Mouse (Mus musculus) hindlimb bud, embryonic 11.5 days (tissue): ENCODE measurements around the gene Fto.

Source experiments
- DNase-seq: peaks from one replicate; pipeline ENCODE4 v3.0.0-alpha.2; 2012; ENCODE audit warnings: low read depth, low spot score; ENCODE audit errors: extremely low spot score

The Fto gene

DNA sequence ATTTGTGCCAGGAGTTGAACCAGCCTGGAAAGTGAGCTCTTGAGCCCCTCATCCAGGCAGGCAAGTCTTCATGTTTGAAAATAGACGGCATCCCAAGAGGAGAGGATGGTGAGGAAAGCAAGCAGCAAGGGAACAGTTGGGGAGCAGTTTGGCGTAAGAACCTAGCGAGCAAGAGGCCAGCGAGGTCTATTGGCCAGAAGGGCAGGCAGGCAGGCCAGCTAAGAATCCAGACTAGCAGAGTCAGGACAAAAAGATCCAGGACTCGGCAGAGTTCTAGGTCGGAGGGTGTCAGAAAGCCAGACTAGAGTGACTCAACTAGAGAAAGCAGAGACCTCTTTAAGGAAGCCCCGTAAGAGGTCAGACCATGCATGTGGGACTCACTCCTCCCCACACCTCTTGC, 327.1 kb downstream of the Fto start:
- DNase-seq, result no peak

- DNase-seq, result no peak
Observed at GRCm38 (mm10) chr8:91645484-91645883, 332.2 kb downstream of the Fto start.

DNA sequence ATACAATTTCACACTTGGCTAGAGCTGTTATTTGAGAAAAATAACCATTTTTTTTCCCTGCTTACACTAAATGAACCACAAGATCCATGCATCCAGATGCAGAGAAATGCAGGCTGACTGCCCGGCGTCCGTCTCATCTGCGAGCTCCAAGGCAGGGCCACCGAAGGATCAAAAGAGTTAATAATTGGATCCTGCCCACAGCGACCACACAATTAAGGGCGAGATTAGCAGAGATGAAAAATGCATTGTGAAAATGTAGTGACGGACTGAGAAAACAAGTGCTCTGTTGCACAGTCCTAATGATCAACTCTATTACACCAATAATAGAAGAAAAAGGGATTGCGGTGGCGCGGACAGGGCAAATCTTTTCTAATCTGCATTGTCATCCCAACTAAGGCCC, 334.6 kb downstream of the Fto start:
- DNase-seq, result no peak

- no peak for DNase-seq
Observed at GRCm38 (mm10) chr8:91648776-91649175, 335.5 kb downstream of the Fto start.

DNA sequence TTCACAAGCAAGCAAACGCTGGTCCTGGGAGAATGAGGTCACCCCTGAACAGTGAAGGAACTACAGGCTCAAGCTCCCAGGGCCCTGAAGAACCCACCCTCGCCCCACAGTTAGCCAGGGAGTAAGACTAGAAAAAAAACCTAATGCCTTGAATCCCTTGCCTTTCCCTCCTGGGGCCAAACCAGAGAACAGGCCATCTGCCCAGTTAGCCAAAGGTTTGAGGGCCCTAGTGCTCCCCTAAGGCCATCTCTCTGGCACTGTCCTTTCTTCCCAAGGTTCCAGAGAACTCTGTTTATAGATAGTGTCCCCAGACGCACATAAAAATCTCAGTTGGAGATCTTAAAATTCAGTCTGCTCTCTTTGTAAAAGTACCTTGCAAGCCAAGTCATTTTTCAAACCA, 340.2 kb downstream of the Fto start:
- no peak for DNase-seq

DNA sequence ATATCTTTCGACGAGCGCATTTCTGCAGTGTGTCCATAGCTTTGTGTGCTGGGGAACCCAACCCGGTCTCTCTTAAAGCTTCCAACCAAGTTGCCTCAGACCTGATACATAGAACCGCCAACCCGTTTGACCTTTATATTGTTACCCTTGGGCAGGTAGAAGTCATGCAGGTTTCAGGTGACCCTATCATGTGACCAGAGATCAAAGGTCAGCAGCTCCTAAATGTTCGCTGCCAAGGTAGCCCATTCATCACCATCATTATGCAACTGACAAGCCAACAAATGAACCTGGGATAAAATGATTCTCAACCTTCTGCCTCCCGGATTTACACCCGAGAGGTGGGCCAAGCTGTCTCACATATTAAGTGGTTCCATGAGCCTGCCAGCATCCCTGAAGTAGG, 344.1 kb downstream of the Fto start:
- DNase-seq, result no peak

DNA sequence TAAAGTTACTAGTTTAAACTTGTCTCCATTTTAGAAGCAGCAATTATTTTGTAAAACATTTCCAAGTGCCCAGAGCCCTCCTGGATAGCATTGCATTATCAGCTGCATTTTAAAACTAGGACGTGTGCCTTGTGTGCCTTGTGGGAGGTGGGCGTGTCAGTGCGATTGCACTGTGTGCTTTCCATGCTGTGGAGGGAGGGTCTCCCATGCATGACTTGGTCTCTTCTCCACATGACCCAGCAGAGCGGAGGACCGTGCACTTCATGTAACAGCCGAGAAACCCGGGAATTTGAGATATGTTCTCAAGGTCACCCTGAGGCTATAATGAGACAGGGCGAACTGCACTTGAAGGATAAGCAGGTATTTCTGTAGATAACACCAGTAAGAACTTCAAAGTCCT, 347.6 kb downstream of the Fto start:
- no peak for DNase-seq

DNA sequence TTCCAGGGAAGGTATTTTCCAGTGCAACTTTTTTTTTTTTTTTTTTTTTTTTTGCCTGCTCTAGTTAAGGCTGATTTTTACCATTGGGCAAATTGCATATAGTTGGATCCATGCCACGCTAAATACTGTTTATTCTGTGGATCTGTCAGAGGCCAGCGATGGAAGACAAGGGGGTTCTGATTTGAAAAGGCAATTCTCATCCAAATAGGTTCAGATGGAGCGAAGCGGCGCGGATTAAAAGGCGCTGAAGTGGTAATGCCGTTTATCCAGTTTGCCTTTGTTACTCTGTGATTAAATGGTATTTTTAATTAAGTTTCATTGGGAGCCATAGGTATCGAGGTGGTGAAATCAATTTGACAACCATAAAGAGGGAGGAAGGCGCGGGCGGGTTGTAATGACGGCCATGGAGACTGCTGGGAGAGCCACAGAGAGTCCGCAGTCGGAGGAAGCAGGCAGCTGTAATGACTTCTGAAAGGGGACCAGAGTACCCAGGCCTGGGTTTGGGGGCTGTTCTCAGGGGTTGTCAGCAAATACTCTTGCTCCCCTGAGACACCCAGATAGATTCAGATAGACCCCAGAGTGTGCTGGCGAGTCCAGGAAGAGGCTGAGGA, 356.2 kb downstream of the Fto start:
- DNase-seq, result no peak

GRCm38 (mm10) chr8:91676928-91677327, 363.6 kb downstream of the Fto start:
- DNase-seq, result no peak

DNA sequence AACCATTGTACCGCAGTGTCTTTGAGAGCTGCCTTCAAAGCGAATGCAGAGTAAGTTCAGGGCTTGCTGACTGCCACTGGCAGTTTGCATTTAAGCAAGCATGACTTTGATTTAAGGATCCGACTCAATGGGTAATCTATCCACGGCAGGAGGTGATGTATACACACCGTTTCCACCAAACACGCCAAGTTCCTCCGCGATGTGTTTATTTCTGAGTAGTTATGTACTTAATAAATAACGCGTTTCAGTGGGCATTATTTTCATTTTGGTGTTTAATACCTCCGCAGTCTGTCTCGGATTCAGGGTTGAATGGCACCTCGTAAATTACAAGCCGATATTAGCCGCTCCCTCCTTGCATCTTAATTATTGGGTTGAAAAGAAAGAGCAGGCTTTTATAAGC, 366.1 kb downstream of the Fto start:
- no peak for DNase-seq

GRCm38 (mm10) chr8:91680125-91680524, 366.8 kb downstream of the Fto start:
- no peak for DNase-seq

DNA sequence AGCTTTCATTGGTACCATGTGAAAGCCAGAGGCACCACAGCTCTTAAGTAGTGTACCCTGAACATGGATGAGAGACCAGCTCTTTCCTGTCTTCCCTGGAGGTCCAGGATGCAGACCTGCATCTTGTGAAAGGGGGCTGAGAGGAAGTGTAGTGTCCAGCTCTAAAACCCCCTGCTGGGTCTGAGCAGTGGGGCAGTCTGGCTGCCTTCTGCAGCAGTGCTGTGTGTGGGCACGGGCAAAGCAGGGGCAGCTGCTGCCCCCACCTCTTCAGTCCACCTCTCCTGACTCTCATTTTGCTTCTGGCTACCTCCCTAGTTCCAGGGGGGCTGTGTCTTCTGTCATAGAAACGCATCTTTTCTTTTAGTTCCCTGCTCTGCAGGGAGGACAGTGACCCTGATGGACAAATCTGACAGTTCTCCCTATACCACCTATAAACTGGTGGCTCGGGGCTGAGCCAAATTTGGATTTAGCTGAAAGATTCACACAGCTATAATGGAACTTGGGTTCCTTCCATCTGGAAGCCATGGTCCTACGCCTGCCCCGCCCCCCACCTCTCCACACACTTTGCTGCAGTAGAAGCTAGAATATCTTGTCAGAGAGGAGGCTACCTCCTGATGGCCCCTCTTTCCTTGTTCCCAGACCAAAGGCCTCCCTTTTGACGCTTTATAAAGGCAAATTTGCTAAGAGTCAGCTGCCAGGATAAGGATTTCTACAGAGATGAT, 371.4 kb downstream of the Fto start:
- no peak for DNase-seq

DNA sequence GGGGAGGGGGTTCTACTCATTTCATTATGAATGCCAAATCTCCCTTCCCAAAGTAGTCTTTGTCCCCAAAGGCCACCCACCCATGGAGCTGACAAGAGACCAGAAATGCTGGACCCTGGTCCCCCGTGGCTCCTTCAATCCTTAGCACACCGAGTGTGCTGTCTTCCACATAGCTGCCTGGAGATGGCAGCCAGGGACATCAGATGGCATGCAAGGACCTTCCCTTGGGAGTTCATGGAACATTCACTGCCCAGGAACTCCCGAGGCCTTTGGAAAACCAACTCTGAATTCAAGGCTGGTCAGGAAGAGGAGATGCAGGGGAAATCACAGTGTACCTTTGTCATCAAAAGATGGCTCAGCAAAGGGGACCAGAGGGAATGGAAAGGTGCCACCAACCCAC, 372.1 kb downstream of the Fto start:
- no peak for DNase-seq

- DNase-seq, result no peak
Observed at GRCm38 (mm10) chr8:91692056-91692721, 378.9 kb downstream of the Fto start.

DNA sequence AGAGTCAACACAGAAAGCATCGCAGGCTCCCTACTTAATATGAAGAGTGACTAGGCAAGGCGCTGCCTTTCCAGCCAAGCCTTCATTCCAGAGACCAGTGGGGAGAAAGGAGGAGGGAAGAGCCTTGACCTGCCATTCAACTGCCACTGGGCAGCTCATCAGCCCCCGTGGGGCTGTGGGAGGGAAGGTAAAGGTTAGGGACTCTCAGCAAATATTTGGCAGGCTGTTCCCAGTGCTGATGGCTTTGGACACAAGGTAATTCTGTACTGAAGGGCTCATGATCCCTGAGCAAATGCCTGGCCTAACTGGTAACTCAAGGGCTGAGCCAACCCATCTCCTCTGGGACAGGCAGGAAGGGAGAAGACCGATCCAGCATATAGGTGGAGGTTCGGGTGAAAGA, 393.2 kb downstream of the Fto start:
- no peak for DNase-seq

- no peak for DNase-seq
Observed at GRCm38 (mm10) chr8:91708661-91709060, 395.3 kb downstream of the Fto start.

- DNase-seq, result no peak
Observed at GRCm38 (mm10) chr8:91709768-91710167, 396.4 kb downstream of the Fto start.

GRCm38 (mm10) chr8:91711202-91711601, 397.9 kb downstream of the Fto start:
- no peak for DNase-seq

GRCm38 (mm10) chr8:91711981-91712598, 398.8 kb downstream of the Fto start:
- no peak for DNase-seq

DNA sequence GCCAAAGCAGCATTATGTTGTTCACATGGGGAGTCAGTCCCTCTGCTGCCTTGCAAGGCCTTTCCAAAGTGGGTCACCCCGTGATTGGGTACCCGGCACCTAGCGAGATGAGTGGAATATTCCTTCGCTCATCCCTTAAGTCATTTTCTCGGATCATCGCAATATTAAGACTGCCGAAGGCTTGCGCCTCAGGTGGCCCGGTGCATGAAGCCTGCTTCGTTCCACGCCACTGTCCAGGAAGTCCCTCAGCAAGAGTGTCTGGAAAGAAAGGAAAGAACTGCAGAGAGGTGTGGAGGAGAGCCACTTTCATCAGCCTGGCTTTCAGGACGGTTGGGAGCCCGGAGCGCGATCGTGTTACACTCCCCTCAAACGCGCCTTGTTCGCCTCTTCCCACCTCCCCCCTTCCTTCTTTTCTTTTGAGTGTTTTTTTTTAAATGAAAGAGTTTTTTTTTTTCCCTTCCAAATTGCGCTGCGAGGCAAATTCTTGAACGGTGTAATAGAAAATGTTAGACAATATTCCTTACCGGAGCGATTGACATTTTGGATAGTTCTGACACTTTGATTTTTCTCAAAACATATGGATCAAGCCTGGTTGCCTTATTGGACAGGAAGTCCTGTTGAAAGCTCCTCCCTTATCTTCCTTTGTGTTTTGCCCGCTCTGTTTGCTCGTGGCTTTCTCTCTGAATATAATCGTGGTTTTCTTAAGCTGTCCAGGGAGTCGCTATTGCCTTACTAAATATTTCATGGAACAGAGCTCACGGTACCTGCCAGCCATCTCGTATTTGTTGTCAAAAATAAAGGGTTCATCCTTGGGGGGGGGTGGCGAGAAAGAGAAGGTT, 399.6 kb downstream of the Fto start:
- DNase-seq, result no peak

GRCm38 (mm10) chr8:91713677-91714312, 400.5 kb downstream of the Fto start:
- peak; percentile 87 for DNase-seq
